12 mouse cellular contexts compared by ENCODE assay signal in the genomic region with DNA sequence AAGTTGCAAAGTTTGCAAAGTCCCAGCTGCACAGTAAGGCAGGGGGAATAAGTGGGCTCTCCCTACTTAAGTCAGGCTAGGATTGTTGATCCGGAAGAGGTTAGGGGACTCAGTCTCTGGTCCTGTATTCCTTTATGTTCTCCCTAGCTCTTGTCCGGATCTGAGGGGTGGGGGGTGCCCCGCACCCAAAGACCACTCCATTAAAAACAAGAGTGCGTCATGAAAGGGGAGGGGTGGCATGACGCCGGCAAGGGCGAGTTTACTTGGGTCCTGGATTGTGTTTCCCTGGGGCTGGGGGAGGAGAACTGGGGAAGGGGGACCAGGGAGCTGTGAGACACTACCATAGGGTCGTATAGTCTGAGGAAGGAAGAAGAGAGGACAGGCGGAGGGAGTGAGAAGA. TPM values are rescaled to one million over a fixed set of nuclear protein-coding genes. Genes with fewer than 3 reads are reported as not detected.
DNase-seq lines count a peak whose midpoint lies in the region; ATAC-seq and TF ChIP-seq lines count a peak whose summit lies in the region.
"Had no signal": no experiment of that assay in that cellular context is flagged by ENCODE, and none has a peak within 500 bp of the region (broad histone marks: within the 10 kb centered on the region; RNA-seq: fewer than 3 reads in every experiment).

No protein-coding gene starts in this region.

- no peak for TF ChIP-seq POLR2A in kidney, adult 2 months (IDR thresholded peaks at IDR 0.05; ENCODE audit: low read depth, low read length)
- no peak for TF ChIP-seq POLR2A in embryonic fibroblast, embryonic 13.5 days (IDR thresholded peaks at IDR 0.05; ENCODE audit: low read depth, low read length)

- H3K4me2 ChIP-seq in hindbrain, postnatal 0 days (ENCODE audit: low read depth, low read length) = peak overlapping the region; percentile 30
- peak overlapping the region; percentile 100 for H3K4me2 ChIP-seq in neural tube, embryonic 12.5 days (replicated peaks)

- WGBS in kidney, adult 2 months = 20% methylated on average over 9 of the region's 9 CpGs
- 4% methylated on average over 9 of the region's 9 CpGs for WGBS in hindbrain, postnatal 0 days
- under 1% methylated on average over 9 of the region's 9 CpGs for WGBS in neural tube, embryonic 12.5 days

- H3K27ac ChIP-seq in kidney, adult 2 months (ENCODE audit: insufficient read depth, low read depth, low read length) = peak overlapping the region; percentile 92
- peak overlapping the region; percentile 50; the same call in 1 of the 2 replicates for H3K27ac ChIP-seq in embryonic fibroblast, embryonic 13.5 days (ENCODE audit: insufficient read depth, low read length)
- H3K27ac ChIP-seq in hindbrain, postnatal 0 days = no peak overlapping the region
- H3K27ac ChIP-seq in neural tube, embryonic 12.5 days = peak overlapping the region; percentile 99
- H3K27ac ChIP-seq: macrophage had no signal

- no peak overlapping the region for H3K9ac ChIP-seq in hindbrain, postnatal 0 days (replicated peaks; ENCODE audit: low read length)
- peak overlapping the region; percentile 100 for H3K9ac ChIP-seq in neural tube, embryonic 12.5 days

- H3K4me3 ChIP-seq in kidney, adult 2 months (ENCODE audit: insufficient read depth, low read depth, low read length) = peak overlapping the region; percentile 91
- H3K4me3 ChIP-seq in embryonic fibroblast, embryonic 13.5 days (ENCODE audit: insufficient read depth, low read length) = peak overlapping the region; percentile 44
- H3K4me3 ChIP-seq in hindbrain, postnatal 0 days (ENCODE audit: low read length) = peak overlapping the region; percentile 31
- peak overlapping the region; percentile 99 for H3K4me3 ChIP-seq in neural tube, embryonic 12.5 days
- H3K4me3 ChIP-seq: erythroblast, embryonic 14.5 days had no signal

- TF ChIP-seq CTCF in kidney, adult 2 months (conservative IDR thresholded peaks at IDR 0.05; ENCODE audit: insufficient read depth, insufficient read length, low read depth, low read length) = no peak
- no peak for TF ChIP-seq CTCF in embryonic fibroblast, embryonic 13.5 days (IDR thresholded peaks at IDR 0.05; ENCODE audit: borderline replicate concordance, insufficient read depth, low read length)
- no peak for TF ChIP-seq CTCF in hindbrain, postnatal 0 days (IDR thresholded peaks at IDR 0.05; ENCODE audit: low read depth)

- H3K9me3 ChIP-seq in hindbrain, postnatal 0 days (ENCODE audit: low read length) = no peaks in the 10 kb centered on the region
- H3K9me3 ChIP-seq in neural tube, embryonic 12.5 days = no peaks in the 10 kb centered on the region

- no peak for DNase-seq in kidney, adult 2 months
- DNase-seq in kidney, postnatal 4 days = no peak
- DNase-seq in hindbrain, postnatal 0 days (ENCODE audit: low spot score) = no peak
- no peak for DNase-seq in gastrocnemius, postnatal 10 days
- no peak for DNase-seq in embryo, embryonic 11 days
- DNase-seq: cerebellum, adult 9-10 months had no signal

- peaks cover 2% of the 10 kb centered on the region; the same call in 1 of the 2 replicates for H3K36me3 ChIP-seq in kidney, adult 2 months (ENCODE audit: control insufficient read depth, insufficient read depth, low read length)
- H3K36me3 ChIP-seq in hindbrain, postnatal 0 days (ENCODE audit: insufficient read depth, low read length) = no peaks in the 10 kb centered on the region
- peaks cover 18% of the 10 kb centered on the region for H3K36me3 ChIP-seq in neural tube, embryonic 12.5 days

- ATAC-seq in hindbrain, postnatal 0 days = no peak
- no peak for ATAC-seq in neural tube, embryonic 12.5 days (ENCODE audit: low FRiP score, low read depth)

- H3K4me1 ChIP-seq in kidney, adult 2 months (ENCODE audit: control insufficient read depth, insufficient read depth, low read length) = peaks cover 4% of the 10 kb centered on the region; the same call in 1 of the 2 replicates
- no peaks in the 10 kb centered on the region for H3K4me1 ChIP-seq in embryonic fibroblast, embryonic 13.5 days (ENCODE audit: control insufficient read depth, insufficient read depth, low read length)
- no peaks in the 10 kb centered on the region for H3K4me1 ChIP-seq in hindbrain, postnatal 0 days (ENCODE audit: insufficient read depth, low read length)
- peaks cover 40% of the 10 kb centered on the region for H3K4me1 ChIP-seq in neural tube, embryonic 12.5 days

- no peaks in the 10 kb centered on the region for H3K27me3 ChIP-seq in kidney, adult 2 months (replicated peaks; ENCODE audit: control insufficient read depth, insufficient read depth, low read length)
- H3K27me3 ChIP-seq in hindbrain, postnatal 0 days (ENCODE audit: insufficient read depth, low read length) = peaks cover 74% of the 10 kb centered on the region
- H3K27me3 ChIP-seq in neural tube, embryonic 12.5 days (replicated peaks) = no peaks in the 10 kb centered on the region

RNA-seq across cellular contexts. Expression of gene Hoxb5, which starts 3.4 kb away (rescaled TPM):
- polyA plus RNA-seq in kidney, adult 2 months (2012; rRNA removed) = 7.7 and 8.4 TPM in 2 replicates
- 4.1 and 5.9 TPM in 2 replicates for polyA plus RNA-seq in embryonic fibroblast, embryonic 13.5 days (2011; ENCODE audit: insufficient read length, low read depth, missing spikeins)
- total RNA-seq in hindbrain, postnatal 0 days (2014; rRNA removed) = 16.5 and 24.3 TPM in 2 replicates
- 109 and 113 TPM in 2 replicates for polyA plus RNA-seq in hindbrain, postnatal 0 days (2015; fragmentation: Nextera tagmentation; extraction: Ambion mirVana)
- polyA plus RNA-seq in neural tube, embryonic 12.5 days (2016; fragmentation: Nextera tagmentation; extraction: Ambion mirVana) = 79.2 and 94.7 TPM in 2 replicates
- 1 to 10 TPM in 1 of 2 experiments, under 1 TPM in 1; 0.89 to 1.3 TPM for total RNA-seq in gastrocnemius, postnatal 10 days (2021)
- total RNA-seq: layer of hippocampus, postnatal 10 days had no signal
- polyA plus RNA-seq: erythroblast, embryonic 14.5 days; macrophage had no signal

RNA-seq across cellular contexts. Expression of gene Hoxb6, which starts 7.5 kb away (rescaled TPM):
- 62.7 and 67.9 TPM in 2 replicates for polyA plus RNA-seq in kidney, adult 2 months (2012; rRNA removed)
- 9.6 and 14.1 TPM in 2 replicates for polyA plus RNA-seq in embryonic fibroblast, embryonic 13.5 days (2011; ENCODE audit: insufficient read length, low read depth, missing spikeins)
- total RNA-seq in hindbrain, postnatal 0 days (2014; rRNA removed) = 23.2 and 30.2 TPM in 2 replicates
- 29.0 and 36.3 TPM in 2 replicates for polyA plus RNA-seq in hindbrain, postnatal 0 days (2015; fragmentation: Nextera tagmentation; extraction: Ambion mirVana)
- polyA plus RNA-seq in neural tube, embryonic 12.5 days (2016; fragmentation: Nextera tagmentation; extraction: Ambion mirVana) = 145 and 151 TPM in 2 replicates
- 1 to 10 TPM in 1 of 2 experiments, under 1 TPM in 1; 0.56 to 2.0 TPM for total RNA-seq in gastrocnemius, postnatal 10 days (2021)
- total RNA-seq: layer of hippocampus, postnatal 10 days had no signal
- polyA plus RNA-seq: erythroblast, embryonic 14.5 days; macrophage had no signal

RNA-seq across cellular contexts. Expression of gene Hoxb7, which starts 13.4 kb away (rescaled TPM):
- 15.5 and 16.5 TPM in 2 replicates for polyA plus RNA-seq in kidney, adult 2 months (2012; rRNA removed)
- 13.1 and 22.5 TPM in 2 replicates for polyA plus RNA-seq in embryonic fibroblast, embryonic 13.5 days (2011; ENCODE audit: insufficient read length, low read depth, missing spikeins)
- total RNA-seq in hindbrain, postnatal 0 days (2014; rRNA removed) = 11.0 and 21.7 TPM in 2 replicates
- polyA plus RNA-seq in hindbrain, postnatal 0 days (2015; fragmentation: Nextera tagmentation; extraction: Ambion mirVana) = 10.1 and 16.8 TPM in 2 replicates
- 97.1 and 101 TPM in 2 replicates for polyA plus RNA-seq in neural tube, embryonic 12.5 days (2016; fragmentation: Nextera tagmentation; extraction: Ambion mirVana)
- total RNA-seq in gastrocnemius, postnatal 10 days (2021) = 1 to 10 TPM; 1.6 to 1.9 TPM
- total RNA-seq: CH12.LX; layer of hippocampus, postnatal 10 days had no signal
- polyA plus RNA-seq: erythroblast, embryonic 14.5 days; macrophage had no signal

RNA-seq across cellular contexts. Expression of gene Hoxb8, which starts 18.1 kb away (rescaled TPM):
- 51.7 and 69.9 TPM in 2 replicates for polyA plus RNA-seq in kidney, adult 2 months (2012; rRNA removed)
- 11.7 and 20.1 TPM in 2 replicates for polyA plus RNA-seq in embryonic fibroblast, embryonic 13.5 days (2011; ENCODE audit: insufficient read length, low read depth, missing spikeins)
- 28.0 and 66.5 TPM in 2 replicates for total RNA-seq in hindbrain, postnatal 0 days (2014; rRNA removed)
- 4.6 and 6.2 TPM in 2 replicates for polyA plus RNA-seq in hindbrain, postnatal 0 days (2015; fragmentation: Nextera tagmentation; extraction: Ambion mirVana)
- 35.7 and 53.3 TPM in 2 replicates for polyA plus RNA-seq in neural tube, embryonic 12.5 days (2016; fragmentation: Nextera tagmentation; extraction: Ambion mirVana)
- total RNA-seq in gastrocnemius, postnatal 10 days (2021) = 1 to 10 TPM in 1 of 2 experiments, under 1 TPM in 1; 0.92 to 1.9 TPM
- total RNA-seq: CH12.LX; layer of hippocampus, postnatal 10 days had no signal
- polyA plus RNA-seq: erythroblast, embryonic 14.5 days; macrophage had no signal

RNA-seq across cellular contexts. Expression of gene Hoxb4, which starts 18.3 kb away (rescaled TPM):
- polyA plus RNA-seq in kidney, adult 2 months (2012; rRNA removed) = 12.6 and 14.6 TPM in 2 replicates
- polyA plus RNA-seq in embryonic fibroblast, embryonic 13.5 days (2011; ENCODE audit: insufficient read length, low read depth, missing spikeins) = 8.3 and 10.4 TPM in 2 replicates
- 4.2 and 8.6 TPM in 2 replicates for total RNA-seq in hindbrain, postnatal 0 days (2014; rRNA removed)
- 2.4 and 3.3 TPM in 2 replicates for polyA plus RNA-seq in hindbrain, postnatal 0 days (2015; fragmentation: Nextera tagmentation; extraction: Ambion mirVana)
- polyA plus RNA-seq in neural tube, embryonic 12.5 days (2016; fragmentation: Nextera tagmentation; extraction: Ambion mirVana) = 10.2 and 15.1 TPM in 2 replicates
- 1 to 10 TPM in 1 of 2 experiments, under 1 TPM in 1; 0.45 to 1.1 TPM for total RNA-seq in gastrocnemius, postnatal 10 days (2021)
- total RNA-seq: layer of hippocampus, postnatal 10 days had no signal
- polyA plus RNA-seq: erythroblast, embryonic 14.5 days had no signal

Comparison
In these comparisons a context has a peak if more than half of its experiments do, and no peak if none do; other contexts are left out.
1. H3K4me3 ChIP-seq: peak in every context shown above with its lines; median percentile 99 in neural tube, embryonic 12.5 days; 91 in kidney, adult 2 months; 44 in embryonic fibroblast, embryonic 13.5 days; 31 in hindbrain, postnatal 0 days.